Mouse (Mus musculus): ENCODE data around the gene U2af2. TPM values are rescaled to one million over a fixed set of nuclear protein-coding genes. Genes with fewer than 3 reads are reported as not detected.

U2af2 gene
- polyA plus RNA-seq, 1 experiment from 2014 or later, result 148 TPM

DNA sequence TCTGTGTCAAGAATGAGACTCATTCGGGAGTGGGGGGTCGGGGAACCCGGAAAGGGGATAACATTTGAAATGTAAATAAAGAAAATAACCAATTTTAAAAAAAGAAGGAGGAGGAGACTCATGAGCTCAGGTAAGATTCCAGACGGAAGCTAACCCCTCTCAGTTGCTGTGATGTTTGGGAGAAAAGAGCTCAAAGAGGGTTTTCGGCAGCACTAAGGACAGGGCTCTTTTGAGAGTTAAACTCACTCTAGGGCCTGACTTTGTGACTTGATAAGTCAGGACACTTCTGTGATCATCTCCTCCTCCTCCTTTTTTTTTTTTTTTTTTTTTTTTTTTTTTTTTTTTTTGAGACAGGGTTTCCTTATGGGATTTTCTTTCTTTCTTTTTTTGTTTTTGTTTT is 23.0 kb upstream of the U2af2 start:
- no peak for ATAC-seq (ENCODE audit: low FRiP score, low read depth)
- Histone ChIP-seq H3K4me1 (peaks cover 18% of the 10 kb centered on the region), H3K9me3 (no peaks in the 10 kb centered on the region), H3K27me3 (no peaks in the 10 kb centered on the region), H3K4me2 (replicated peaks) (peak overlapping the region; percentile 60), H3K4me3 (peak overlapping the region; percentile 71), H3K9ac (replicated peaks) (peak overlapping the region; percentile 68), H3K27ac (replicated peaks) (no peak overlapping the region), H3K36me3 (peaks cover 25% of the 10 kb centered on the region)
- 44% methylated on average over 5 of the region's 5 CpGs for WGBS

DNA sequence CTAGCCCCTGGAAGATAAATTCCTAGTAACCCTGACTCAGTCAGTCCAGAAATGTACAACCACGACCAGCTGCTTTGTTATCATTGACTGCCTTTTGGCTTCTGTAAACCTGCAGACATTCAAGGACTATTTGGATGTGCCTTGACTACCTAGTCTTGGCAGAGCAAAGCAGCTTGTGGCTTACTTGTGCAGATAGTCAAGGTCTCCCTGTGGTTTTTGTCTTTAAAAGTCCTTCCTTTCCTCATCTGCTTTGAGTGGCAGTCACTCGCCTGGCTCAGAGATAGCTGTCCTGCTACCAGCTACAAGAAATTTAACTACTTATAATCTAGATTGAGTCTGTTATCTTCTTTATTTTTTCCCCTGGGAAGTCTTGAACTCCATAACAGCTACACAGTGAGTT is 17.0 kb upstream of the U2af2 start:
- Histone ChIP-seq H3K4me1 (no peaks in the 10 kb centered on the region), H3K9ac (replicated peaks) (no peak overlapping the region), H3K4me2 (replicated peaks) (no peak overlapping the region), H3K4me3 (no peak overlapping the region), H3K9me3 (no peaks in the 10 kb centered on the region), H3K36me3 (no peaks in the 10 kb centered on the region), H3K27me3 (no peaks in the 10 kb centered on the region), H3K27ac (replicated peaks) (no peak overlapping the region)
- ATAC-seq (ENCODE audit: low FRiP score, low read depth), result no peak
- WGBS, result 73% methylated on average over 2 of the region's 2 CpGs

DNA sequence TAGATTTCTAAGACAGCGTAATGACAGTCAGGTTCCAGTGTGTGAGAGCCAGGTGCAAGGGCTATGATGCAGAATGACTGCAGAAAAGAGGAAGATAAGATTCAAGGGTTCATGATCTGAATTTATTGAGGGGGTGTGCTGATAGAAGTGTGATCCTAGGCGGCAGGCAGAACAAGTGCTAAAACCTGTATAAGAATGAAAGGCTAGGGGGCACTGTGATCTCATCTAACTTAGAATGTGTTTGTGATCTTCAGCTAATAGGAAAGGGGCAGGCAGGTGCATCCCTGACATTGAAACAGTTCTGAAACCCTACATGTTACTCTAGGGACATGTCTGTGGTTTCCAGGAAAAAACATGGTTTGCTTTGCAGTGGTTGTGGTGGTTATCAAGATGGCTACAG is 15.8 kb upstream of the U2af2 start:
- ATAC-seq (ENCODE audit: low FRiP score, low read depth), result no peak
- Histone ChIP-seq H3K27ac (replicated peaks) (no peak overlapping the region), H3K9me3 (no peaks in the 10 kb centered on the region), H3K9ac (replicated peaks) (no peak overlapping the region), H3K4me3 (no peak overlapping the region), H3K4me2 (replicated peaks) (no peak overlapping the region), H3K27me3 (no peaks in the 10 kb centered on the region), H3K4me1 (peaks cover 6% of the 10 kb centered on the region; the same call in 1 of the 2 replicates), H3K36me3 (no peaks in the 10 kb centered on the region)
- 73% methylated on average over 2 of the region's 2 CpGs for WGBS

- no peak for ATAC-seq (ENCODE audit: low FRiP score, low read depth)
- 39% methylated on average over 2 of the region's 2 CpGs for WGBS
- no peak overlapping the region for H3K4me3 ChIP-seq
These were observed 14.6 kb upstream of the U2af2 start for GRCm38 (mm10) chr7:5047313-5047712.

GRCm38 (mm10) chr7:5051193-5052192 is 10.4 kb upstream of the U2af2 start, which contains the start of gene Zfp580:
Zfp580 (plus strand) TSS chr7:5051538.
- Histone ChIP-seq H3K27me3 (peaks cover 46% of the 10 kb centered on the region), H3K4me1 (peaks cover 31% of the 10 kb centered on the region), H3K9ac (replicated peaks) (peak within 1 kb of the TSS; percentile 89), H3K27ac (replicated peaks) (peak within 1 kb of the TSS; percentile 85), H3K36me3 (no peaks in the 10 kb centered on the region), H3K4me3 (peak within 1 kb of the TSS; percentile 80), H3K9me3 (no peaks in the 10 kb centered on the region), H3K4me2 (replicated peaks) (peak within 1 kb of the TSS; percentile 69)
- 2% methylated on average over 65 of the region's 65 CpGs for WGBS
- ATAC-seq (ENCODE audit: low FRiP score, low read depth), result peak; percentile 81

More at GRCm38 (mm10) chr7:5047313-5047712, 14.6 kb upstream of the U2af2 start:
- Histone ChIP-seq H3K27me3 (peaks cover 4% of the 10 kb centered on the region), H3K9me3 (no peaks in the 10 kb centered on the region), H3K27ac (replicated peaks) (no peak overlapping the region), H3K4me2 (replicated peaks) (no peak overlapping the region), H3K4me1 (peaks cover 13% of the 10 kb centered on the region), H3K36me3 (no peaks in the 10 kb centered on the region), H3K9ac (replicated peaks) (no peak overlapping the region)

- H3K27me3 ChIP-seq, result peaks cover 55% of the 10 kb centered on the region
- ATAC-seq (ENCODE audit: low FRiP score, low read depth), result no peak
- peaks cover 39% of the 10 kb centered on the region for H3K4me1 ChIP-seq
- H3K4me3 ChIP-seq, result peak overlapping the region; percentile 80
- no peaks in the 10 kb centered on the region for H3K36me3 ChIP-seq
- no peak overlapping the region for H3K27ac ChIP-seq (replicated peaks)
- H3K9me3 ChIP-seq, result no peaks in the 10 kb centered on the region
- H3K4me2 ChIP-seq (replicated peaks), result peak overlapping the region; percentile 69
- peak overlapping the region; percentile 89 for H3K9ac ChIP-seq (replicated peaks)
- WGBS, result 3% methylated on average over 11 of the region's 12 CpGs
These were observed 9.5 kb upstream of the U2af2 start for GRCm38 (mm10) chr7:5052438-5052837.

DNA sequence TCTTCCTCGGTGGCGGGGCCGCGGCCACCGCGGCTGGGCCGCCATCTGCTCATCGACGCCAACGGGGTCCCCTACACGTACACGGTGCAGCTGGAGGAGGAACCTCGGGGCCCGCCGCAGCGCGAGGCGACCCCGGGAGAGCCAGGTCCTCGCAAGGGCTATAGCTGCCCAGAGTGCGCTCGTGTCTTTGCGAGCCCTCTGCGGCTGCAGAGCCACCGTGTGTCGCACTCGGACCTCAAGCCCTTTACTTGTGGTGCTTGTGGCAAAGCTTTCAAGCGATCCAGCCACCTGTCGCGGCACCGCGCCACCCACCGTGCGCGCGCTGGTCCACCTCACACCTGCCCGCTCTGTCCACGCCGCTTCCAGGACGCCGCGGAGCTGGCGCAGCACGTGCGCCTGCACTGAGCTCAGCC is 9.0 kb upstream of the U2af2 start:
- Histone ChIP-seq H3K27me3 (peaks cover 60% of the 10 kb centered on the region), H3K9me3 (no peaks in the 10 kb centered on the region), H3K36me3 (no peaks in the 10 kb centered on the region), H3K9ac (replicated peaks) (peak overlapping the region; percentile 89), H3K4me1 (peaks cover 39% of the 10 kb centered on the region), H3K4me3 (peak overlapping the region; percentile 80), H3K27ac (replicated peaks) (no peak overlapping the region), H3K4me2 (replicated peaks) (peak overlapping the region; percentile 69)
- no peak for ATAC-seq (ENCODE audit: low FRiP score, low read depth)
- 3% methylated on average over 45 of the region's 45 CpGs for WGBS

DNA sequence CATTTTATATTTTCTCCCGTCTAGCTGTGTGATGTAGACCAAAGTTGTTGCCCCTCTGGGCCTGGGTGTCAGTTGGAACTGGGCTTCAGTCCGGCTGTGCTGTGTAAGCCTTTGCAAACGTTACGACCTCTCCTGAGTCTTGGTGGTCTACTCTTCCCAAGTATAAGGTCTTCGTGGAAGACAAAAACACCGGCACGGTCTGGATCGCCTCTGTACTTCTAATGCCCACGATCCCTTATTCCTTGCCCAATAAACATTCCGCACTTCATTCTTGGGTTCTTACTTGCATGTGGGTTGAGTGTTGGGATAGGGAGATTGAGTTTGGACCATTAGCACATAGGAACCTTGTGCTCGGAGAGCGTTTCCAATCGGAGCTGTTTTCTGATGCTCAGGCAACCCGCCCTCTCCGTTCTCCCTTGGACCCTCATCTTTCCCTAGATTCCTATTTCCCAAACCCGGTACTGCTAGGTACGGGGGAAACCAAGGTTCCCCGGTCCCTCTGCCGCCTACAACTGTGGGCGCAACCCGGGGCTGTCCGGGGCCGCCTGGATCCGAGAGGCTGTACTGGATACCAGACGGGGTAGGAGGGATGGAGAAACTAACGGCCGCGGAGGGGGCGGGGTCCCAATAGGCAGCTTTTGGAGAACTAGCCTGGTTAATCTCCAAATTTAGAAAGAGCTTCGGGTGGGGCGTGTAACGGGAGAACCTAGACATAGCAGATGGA is 8.3 kb upstream of the U2af2 start:
- peak overlapping the region; percentile 80 for H3K4me3 ChIP-seq
- no peak for ATAC-seq (ENCODE audit: low FRiP score, low read depth)
- H3K9ac ChIP-seq (replicated peaks), result peak overlapping the region; percentile 51
- 7% methylated on average over 32 of the region's 32 CpGs for WGBS
- peak overlapping the region; percentile 69 for H3K4me2 ChIP-seq (replicated peaks)
- H3K9me3 ChIP-seq, result no peaks in the 10 kb centered on the region
- H3K27ac ChIP-seq (replicated peaks), result no peak overlapping the region
- H3K27me3 ChIP-seq, result peaks cover 67% of the 10 kb centered on the region
- H3K36me3 ChIP-seq, result no peaks in the 10 kb centered on the region
- peaks cover 39% of the 10 kb centered on the region for H3K4me1 ChIP-seq

DNA sequence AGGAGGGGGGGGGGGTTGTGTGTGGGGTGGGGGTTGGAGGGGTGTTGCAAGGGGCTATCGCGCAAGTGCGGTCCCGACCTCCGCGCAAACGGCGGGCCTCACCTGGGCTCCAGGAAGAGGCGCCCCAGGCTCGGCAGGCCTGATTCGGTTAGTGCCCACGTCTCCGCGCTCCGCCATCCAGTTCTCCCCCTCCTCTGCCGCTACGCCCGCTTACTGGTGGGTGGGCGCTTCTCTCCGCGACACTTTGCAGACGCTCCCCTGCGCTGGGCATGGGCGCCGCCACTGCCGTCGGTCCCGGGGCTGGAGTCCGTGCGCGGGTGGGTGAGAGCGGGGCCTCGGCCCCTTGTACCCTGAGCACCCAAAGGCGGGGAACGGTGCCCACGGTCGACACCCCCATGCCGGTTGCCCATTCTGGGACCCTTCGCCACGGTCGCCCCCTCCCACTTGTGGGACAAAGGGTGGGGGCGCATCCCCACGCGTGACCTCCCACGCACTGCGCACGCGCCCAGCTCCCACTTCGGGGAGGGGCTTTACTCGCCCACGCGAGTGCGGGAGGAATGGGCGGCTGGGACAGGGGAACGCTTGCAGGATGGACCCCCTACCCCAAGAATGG is 5.2 kb upstream of the U2af2 start:
- peak overlapping the region; percentile 62 for H3K4me2 ChIP-seq (replicated peaks)
- H3K9ac ChIP-seq (replicated peaks), result peak overlapping the region; percentile 56
- H3K36me3 ChIP-seq, result no peaks in the 10 kb centered on the region
- H3K4me1 ChIP-seq, result peaks cover 47% of the 10 kb centered on the region
- ATAC-seq (ENCODE audit: low FRiP score, low read depth), result no peak
- no peaks in the 10 kb centered on the region for H3K9me3 ChIP-seq
- peaks cover 70% of the 10 kb centered on the region for H3K27me3 ChIP-seq
- 3% methylated on average over 46 of the region's 55 CpGs for WGBS
- peak overlapping the region; percentile 48 for H3K4me3 ChIP-seq
- H3K27ac ChIP-seq (replicated peaks), result no peak overlapping the region

GRCm38 (mm10) chr7:5057381-5057780 is 4.6 kb upstream of the U2af2 start:
- no peaks in the 10 kb centered on the region for H3K9me3 ChIP-seq
- H3K27me3 ChIP-seq, result peaks cover 65% of the 10 kb centered on the region
- 38% methylated on average over 8 of the region's 8 CpGs for WGBS
- no peak overlapping the region for H3K9ac ChIP-seq (replicated peaks)
- peak overlapping the region; percentile 48 for H3K4me3 ChIP-seq
- H3K4me2 ChIP-seq (replicated peaks), result peak overlapping the region; percentile 62
- H3K4me1 ChIP-seq, result peaks cover 40% of the 10 kb centered on the region
- no peaks in the 10 kb centered on the region for H3K36me3 ChIP-seq
- ATAC-seq (ENCODE audit: low FRiP score, low read depth), result no peak
- no peak overlapping the region for H3K27ac ChIP-seq (replicated peaks)

GRCm38 (mm10) chr7:5057804-5058203 is 4.1 kb upstream of the U2af2 start:
- Histone ChIP-seq H3K4me2 (replicated peaks) (peak overlapping the region; percentile 62; the same call in 1 of the 2 replicates), H3K27me3 (peaks cover 61% of the 10 kb centered on the region), H3K27ac (replicated peaks) (no peak overlapping the region), H3K9me3 (no peaks in the 10 kb centered on the region), H3K4me3 (no peak overlapping the region), H3K4me1 (peaks cover 36% of the 10 kb centered on the region), H3K36me3 (no peaks in the 10 kb centered on the region), H3K9ac (replicated peaks) (no peak overlapping the region)
- 22% methylated on average over 11 of the region's 11 CpGs for WGBS
- no peak for ATAC-seq (ENCODE audit: low FRiP score, low read depth)
